Mouse (Mus musculus): ENCODE results near the gene Atp5c1. TPM values are rescaled to one million over a fixed set of nuclear protein-coding genes. Genes with fewer than 3 reads are reported as not detected.

Atp5c1 gene
- total RNA-seq, 4 experiments from 2014 or later, result 674 to 779 (median 730) TPM

- no peak for DNase-seq (ENCODE audit: low spot score in 2 of 2)
Observed at GRCm38 (mm10) chr2:10050878-10051277, 29.4 kb downstream of the Atp5c1 start.

GRCm38 (mm10) chr2:10049456-10049855, 30.9 kb downstream of the Atp5c1 start:
- no peak for DNase-seq (ENCODE audit: low spot score in 2 of 2)

- DNase-seq (ENCODE audit: low spot score in 2 of 2), result peak; percentile 86 to 91
Observed at GRCm38 (mm10) chr2:10048461-10048860, 31.8 kb downstream of the Atp5c1 start, which contains the start of gene Taf3. Gene Taf3 (minus strand): TSS chr2:10048596.

- DNase-seq (ENCODE audit: low spot score in 2 of 2), result peak in 1 of 2 experiments; percentile 3
Observed at GRCm38 (mm10) chr2:10047758-10048436, 32.4 kb downstream of the Atp5c1 start.

- DNase-seq (ENCODE audit: low spot score in 2 of 2), result no peak
Observed at GRCm38 (mm10) chr2:10034976-10035375, 45.3 kb downstream of the Atp5c1 start.

- no peak for DNase-seq (ENCODE audit: low spot score in 2 of 2)
Observed at GRCm38 (mm10) chr2:10033684-10034083, 46.6 kb downstream of the Atp5c1 start.

- DNase-seq (ENCODE audit: low spot score in 2 of 2), result no peak
Observed at GRCm38 (mm10) chr2:10029755-10030154, 50.6 kb downstream of the Atp5c1 start.

GRCm38 (mm10) chr2:10024264-10024663, 56.0 kb downstream of the Atp5c1 start:
- DNase-seq (ENCODE audit: low spot score in 2 of 2), result no peak

GRCm38 (mm10) chr2:10021296-10021695, 59.0 kb downstream of the Atp5c1 start:
- peak; percentile 6 to 36 for DNase-seq (ENCODE audit: low spot score in 2 of 2)

- no peak for DNase-seq (ENCODE audit: low spot score in 2 of 2)
Observed at GRCm38 (mm10) chr2:10014951-10015635, 65.2 kb downstream of the Atp5c1 start.

- DNase-seq (ENCODE audit: low spot score in 2 of 2), result no peak
Observed at GRCm38 (mm10) chr2:10010263-10010909, 69.9 kb downstream of the Atp5c1 start.

- no peak for DNase-seq (ENCODE audit: low spot score in 2 of 2)
Observed at GRCm38 (mm10) chr2:10009671-10010254, 70.5 kb downstream of the Atp5c1 start.

- DNase-seq (ENCODE audit: low spot score in 2 of 2), result no peak
Observed at GRCm38 (mm10) chr2:10008593-10008992, 71.7 kb downstream of the Atp5c1 start.

Other genes starting within 250 kb of the Atp5c1 start
- gene 4930412O13Rik, start 199.3 kb downstream of the Atp5c1 start, total RNA-seq (2022), result not detected
- not detected for gene 9230102O04Rik, start 191.0 kb downstream of the Atp5c1 start, total RNA-seq (2022)
- 1 to 10 TPM in 1 of 4 experiments, under 1 TPM in 2, not detected in 1; 0.24 to 1.1 (median 0.40) TPM for gene Gata3, start 190.5 kb downstream of the Atp5c1 start, total RNA-seq (2022)
- 10 to 100 TPM in 2 of 4 experiments, 1 to 10 TPM in 2; 8.3 to 12.1 (median 10.0) TPM for gene Taf3, start 31.9 kb downstream of the Atp5c1 start, total RNA-seq (2022)
- 1 to 10 TPM; 4.8 to 5.2 (median 4.9) TPM for gene Kin, start 83 bp upstream of the Atp5c1 start, total RNA-seq (2022)
- under 1 TPM in 2 of 4 experiments, not detected in 2; 0.27 to 0.56 TPM for gene Itih2, start 50.9 kb upstream of the Atp5c1 start, total RNA-seq (2022)
- gene Itih5, start 73.1 kb upstream of the Atp5c1 start, total RNA-seq (2022), result 10 to 100 TPM in 1 of 4 experiments, 1 to 10 TPM in 3; 6.1 to 11.7 (median 7.3) TPM

Data from gastrocnemius, adult 8-10 months (tissue).